Mouse (Mus musculus) left cerebral cortex, adult 11 months (tissue): ENCODE data around the gene Zfp787.
"Not testable (repeated sequence)": the region's sequence is repeated elsewhere in the genome, so short reads cannot be mapped to it uniquely, and the experiment has no call there.

Source experiments
- DNase-seq: peaks from one replicate; pipeline ENCODE4 v3.0.0; 2022; ENCODE audit warnings: low spot score

Gene Zfp787

GRCm38 (mm10) chr7:6155901-6156411 lies at the start of gene Zfp787:
TSS of gene Zfp787 (minus strand) at chr7:6155997.
- peak; percentile 95 for DNase-seq

GRCm38 (mm10) chr7:6204200-6204599 lies 48.4 kb upstream of the Zfp787 start:
- no peak for DNase-seq

DNA sequence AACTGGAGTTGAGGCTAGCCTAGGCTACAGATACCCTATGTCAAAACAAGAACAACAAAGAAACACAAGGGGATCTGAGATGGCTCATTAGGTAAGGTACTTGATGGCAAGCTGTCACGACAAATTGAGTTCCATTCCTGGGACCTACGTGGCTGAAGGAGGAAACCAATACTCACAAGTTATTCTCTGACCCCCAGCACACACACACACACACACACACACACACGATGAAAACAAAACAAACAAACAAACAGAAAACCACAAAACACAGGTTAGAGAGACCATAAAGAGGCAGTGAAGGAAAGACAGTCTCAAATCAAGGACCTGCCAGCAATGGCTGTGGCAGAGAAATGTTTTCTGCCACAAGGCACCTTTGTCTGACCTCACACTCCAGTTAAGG lies 41.0 kb upstream of the Zfp787 start, which contains the start of gene Galp:
TSS of gene Galp (plus strand) at position 301 of the 400 bp plus-strand sequence.
- no peak for DNase-seq

DNA sequence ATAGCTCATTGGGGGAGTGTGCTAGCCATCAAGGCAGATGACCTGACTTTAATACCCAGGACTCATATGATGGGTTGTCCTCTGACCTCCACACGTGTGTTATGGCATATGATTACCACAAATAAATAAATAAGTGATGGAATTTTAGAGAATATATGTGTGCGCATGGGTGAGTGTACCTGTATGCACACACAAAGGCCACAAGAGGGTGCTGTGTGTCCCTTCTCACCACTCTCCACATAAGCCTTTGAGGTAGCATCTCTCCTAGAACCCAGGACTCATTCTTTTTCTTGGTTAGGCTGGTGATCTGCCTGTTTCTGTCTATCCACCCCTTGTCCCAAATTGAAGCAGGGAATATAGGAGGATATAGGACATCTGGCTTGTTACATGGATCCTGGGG lies 40.0 kb upstream of the Zfp787 start:
- no peak for DNase-seq

- no peak for DNase-seq
Observed at GRCm38 (mm10) chr7:6194129-6194528, 38.3 kb upstream of the Zfp787 start.

GRCm38 (mm10) chr7:6191376-6191775 lies 35.6 kb upstream of the Zfp787 start:
- peak; percentile 75 for DNase-seq

GRCm38 (mm10) chr7:6189542-6189941 lies 33.7 kb upstream of the Zfp787 start:
- DNase-seq = no peak

- no peak for DNase-seq
Observed at GRCm38 (mm10) chr7:6186756-6187155, 31.0 kb upstream of the Zfp787 start.

GRCm38 (mm10) chr7:6186176-6186575 lies 30.4 kb upstream of the Zfp787 start:
- DNase-seq = no peak

DNA sequence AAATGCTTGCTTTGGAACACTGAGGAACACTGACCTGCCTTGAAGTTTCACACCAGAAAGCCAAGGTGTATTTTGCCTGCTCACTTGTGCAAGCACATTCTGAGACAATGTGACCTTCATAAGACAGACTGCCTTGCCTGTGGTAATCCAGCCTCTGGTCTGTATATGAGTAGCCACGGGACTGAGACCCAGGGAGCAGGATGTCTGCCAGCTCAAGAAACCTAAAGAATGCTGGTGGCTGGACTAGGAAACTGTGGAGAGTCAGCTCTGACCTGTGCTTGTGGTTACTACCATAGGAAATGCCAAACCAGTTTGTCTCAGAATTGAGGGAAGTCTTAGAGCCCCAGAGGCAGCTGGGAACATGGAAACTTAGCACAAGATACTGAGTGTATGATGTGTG lies 29.6 kb upstream of the Zfp787 start:
- no peak for DNase-seq

DNA sequence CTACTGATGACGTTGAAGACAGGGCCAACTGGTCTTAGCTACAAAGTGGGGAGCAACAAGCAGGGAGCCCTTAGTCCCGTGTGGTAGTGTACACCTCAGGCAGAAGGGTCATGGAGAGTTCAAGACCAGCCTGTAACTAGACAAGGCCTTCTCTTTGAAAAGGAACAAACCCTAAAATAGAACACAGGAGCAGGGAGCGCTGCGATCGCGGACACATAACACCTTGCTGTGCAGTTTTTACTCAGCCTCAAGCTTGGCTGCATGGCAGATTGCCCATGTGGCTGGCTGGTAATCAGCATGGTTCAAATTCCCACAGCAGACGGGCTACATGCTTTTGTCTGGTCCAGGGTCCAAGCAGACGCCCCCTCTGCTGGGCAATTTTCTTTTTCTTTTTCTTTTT lies 28.7 kb upstream of the Zfp787 start:
- no peak for DNase-seq

DNA sequence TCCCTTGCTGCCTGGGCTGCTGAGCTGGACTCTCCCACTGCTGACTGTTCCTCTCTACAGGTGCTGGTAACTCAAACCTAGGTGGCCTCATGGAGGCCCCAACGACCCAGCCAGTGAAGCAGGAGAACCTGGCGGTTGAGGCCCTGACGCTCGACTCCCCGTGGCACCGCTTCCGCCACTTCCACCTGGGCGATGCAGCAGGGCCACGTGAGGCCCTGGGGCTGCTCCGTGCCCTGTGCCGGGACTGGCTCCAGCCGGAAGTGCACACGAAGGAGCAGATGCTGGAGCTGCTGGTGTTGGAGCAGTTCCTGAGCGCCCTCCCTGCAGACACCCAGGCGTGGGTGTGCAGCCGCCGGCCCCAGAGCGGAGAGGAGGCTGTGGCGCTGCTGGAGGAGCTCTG lies 28.0 kb upstream of the Zfp787 start:
- no peak for DNase-seq

DNA sequence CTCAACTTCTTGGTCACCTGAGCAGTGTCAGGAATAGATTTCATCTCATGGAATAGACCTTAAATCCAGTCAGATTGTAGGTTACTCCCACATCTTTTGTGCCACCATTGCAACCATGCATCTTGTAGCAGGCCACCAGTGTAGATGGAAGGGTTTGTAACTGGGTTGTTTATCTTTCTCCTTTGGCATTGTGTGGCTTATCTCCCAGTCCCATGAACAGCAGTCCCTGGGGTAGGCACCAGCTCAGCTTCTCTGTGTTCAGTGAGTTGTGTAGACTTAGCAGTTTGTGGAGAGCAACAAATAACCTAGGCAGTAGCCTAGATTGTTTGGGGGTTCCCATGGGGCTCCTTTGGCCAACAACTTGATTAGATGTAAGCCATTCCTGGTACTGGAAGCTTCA lies 27.1 kb upstream of the Zfp787 start:
- no peak for DNase-seq

GRCm38 (mm10) chr7:6179013-6179412 lies 23.2 kb upstream of the Zfp787 start:
- no peak for DNase-seq

- not testable (repeated sequence) for DNase-seq
Observed at GRCm38 (mm10) chr7:6174365-6174987, 18.7 kb upstream of the Zfp787 start.

DNA sequence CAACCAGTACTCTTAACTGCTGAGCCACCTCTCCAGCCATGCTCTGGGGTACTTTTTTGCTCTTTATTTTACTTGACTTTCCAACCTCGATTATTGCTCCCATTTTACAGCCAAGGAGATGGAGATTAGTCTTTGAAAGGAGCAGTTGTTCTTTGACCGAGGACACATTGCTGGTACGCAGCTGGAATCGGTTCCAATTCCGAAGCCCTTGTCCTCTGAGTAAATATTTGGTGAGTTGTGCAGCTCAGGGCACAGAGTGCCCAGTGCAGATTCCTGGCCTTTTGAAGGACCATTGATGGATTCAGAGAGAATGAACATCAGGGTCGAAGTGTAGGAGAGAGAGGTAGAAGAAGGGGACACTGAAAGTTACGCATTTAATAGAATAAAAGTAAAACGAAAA lies 18.1 kb upstream of the Zfp787 start:
- no peak for DNase-seq

DNA sequence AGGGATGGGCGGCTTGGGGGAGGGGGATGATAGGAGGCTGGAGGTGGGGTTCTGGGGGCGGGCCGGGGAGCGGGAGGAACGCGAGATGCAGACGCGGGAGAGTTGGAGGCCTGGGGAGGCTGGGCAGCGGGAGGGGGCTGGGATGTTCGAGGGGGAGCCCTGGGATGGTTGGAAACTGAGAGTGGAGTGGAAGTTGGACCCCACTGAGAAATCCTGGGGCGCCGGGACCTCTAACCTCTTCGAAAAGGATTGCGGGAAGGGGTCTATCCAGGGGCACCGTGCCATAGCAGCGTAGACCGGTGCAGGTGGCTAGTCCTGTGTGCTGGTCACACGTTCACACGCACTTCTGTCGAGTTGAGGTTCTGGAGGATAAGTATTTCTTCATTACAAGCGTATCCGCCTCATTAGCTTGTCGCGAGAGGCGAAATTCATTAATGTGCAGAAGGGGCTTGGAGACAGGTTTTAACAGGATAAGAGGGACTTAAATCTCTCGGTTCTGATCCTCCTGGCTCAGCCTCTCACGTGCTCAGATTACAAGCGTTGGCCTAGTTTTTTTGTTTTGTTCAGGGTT lies 17.0 kb upstream of the Zfp787 start:
- DNase-seq = no peak

GRCm38 (mm10) chr7:6172006-6172649 lies 16.3 kb upstream of the Zfp787 start, which contains the start of gene Zfp444:
TSS of gene Zfp444 (plus strand) at chr7:6172226.
- DNase-seq = peak; percentile 98

GRCm38 (mm10) chr7:6171444-6172005 lies 15.7 kb upstream of the Zfp787 start:
- DNase-seq = peak; percentile 59

DNA sequence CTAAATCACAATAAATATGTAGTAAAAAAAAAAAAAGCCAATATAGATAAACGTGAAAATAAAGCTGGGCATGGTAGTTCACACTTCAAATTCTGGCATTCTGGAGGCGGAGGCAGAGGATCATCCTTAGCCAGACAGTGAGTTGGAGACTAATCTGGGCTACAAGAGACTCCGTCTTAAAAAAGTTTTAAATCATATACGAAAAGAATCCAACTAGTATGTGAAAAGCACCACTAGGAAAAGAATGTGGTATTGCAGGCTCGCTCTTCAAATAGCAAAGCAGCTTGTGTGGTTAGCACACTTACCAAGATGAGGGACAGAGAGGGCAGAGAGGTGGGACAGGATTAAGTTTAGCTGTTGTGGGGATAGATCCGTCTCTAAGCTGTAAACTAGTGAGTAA lies 15.1 kb upstream of the Zfp787 start:
- DNase-seq = no peak

DNA sequence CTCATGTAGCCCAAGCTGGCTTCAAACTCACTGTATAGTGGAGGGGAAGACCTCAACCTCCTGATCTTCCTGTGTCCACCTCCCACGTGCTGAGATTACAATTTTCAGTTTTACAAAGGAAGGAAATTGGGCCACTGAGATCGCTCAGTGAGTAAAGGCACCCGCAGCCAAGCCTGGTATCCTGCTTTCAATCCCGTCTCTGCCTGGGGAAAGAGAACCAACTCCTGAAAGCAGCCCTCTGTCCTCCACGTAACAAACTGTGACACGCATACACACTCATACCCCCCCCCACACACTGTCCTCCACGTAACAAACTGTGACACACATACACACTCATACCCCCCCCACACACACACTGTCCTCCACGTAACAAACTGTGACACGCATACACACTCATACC lies 14.6 kb upstream of the Zfp787 start:
- no peak for DNase-seq

DNA sequence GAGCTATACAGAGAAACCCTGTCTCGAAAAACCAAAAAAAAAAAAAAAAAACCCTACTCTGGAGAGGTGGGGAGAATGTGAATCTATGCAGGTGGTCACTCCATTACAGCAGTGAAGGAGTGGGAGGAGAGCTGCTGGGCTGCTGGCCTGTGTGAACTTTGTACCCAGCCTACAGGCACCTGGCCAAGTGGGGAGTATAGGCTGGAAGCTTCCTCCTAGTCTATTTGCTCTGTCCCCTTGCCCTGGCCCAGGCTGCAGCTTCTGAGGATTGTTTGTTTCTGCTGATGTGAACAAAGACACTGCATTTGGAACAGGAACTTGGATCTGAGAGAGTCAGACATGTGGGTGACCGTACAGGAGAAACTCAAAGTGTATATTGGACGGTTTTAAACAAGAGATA lies 13.6 kb upstream of the Zfp787 start:
- DNase-seq = no peak

- DNase-seq = no peak
Observed at GRCm38 (mm10) chr7:6164671-6165070, 8.9 kb upstream of the Zfp787 start.
